Mouse (Mus musculus) ES-Bruce4 (cell line): ENCODE data around the gene Foxb1.

ENCODE experiments used
- EP300 ChIP-seq: IDR thresholded peaks from 2 replicates; pipeline ENCODE4 v1.6.1; 2011; ENCODE audit warnings: low read depth, low read length; ENCODE audit not compliant: insufficient read depth
- POLR2A ChIP-seq: IDR thresholded peaks from one replicate; pipeline ENCODE4 v1.8.1; 2011; ENCODE audit warnings: low read length; ENCODE audit not compliant: insufficient read depth

- TF ChIP-seq POLR2A (no peak), EP300 (no peak)
These were observed 12.8 kb downstream of the Foxb1 start for GRCm38 (mm10) chr9:69747971-69748370.
